8 mouse cellular contexts compared by ENCODE assay signal in the genomic region with DNA sequence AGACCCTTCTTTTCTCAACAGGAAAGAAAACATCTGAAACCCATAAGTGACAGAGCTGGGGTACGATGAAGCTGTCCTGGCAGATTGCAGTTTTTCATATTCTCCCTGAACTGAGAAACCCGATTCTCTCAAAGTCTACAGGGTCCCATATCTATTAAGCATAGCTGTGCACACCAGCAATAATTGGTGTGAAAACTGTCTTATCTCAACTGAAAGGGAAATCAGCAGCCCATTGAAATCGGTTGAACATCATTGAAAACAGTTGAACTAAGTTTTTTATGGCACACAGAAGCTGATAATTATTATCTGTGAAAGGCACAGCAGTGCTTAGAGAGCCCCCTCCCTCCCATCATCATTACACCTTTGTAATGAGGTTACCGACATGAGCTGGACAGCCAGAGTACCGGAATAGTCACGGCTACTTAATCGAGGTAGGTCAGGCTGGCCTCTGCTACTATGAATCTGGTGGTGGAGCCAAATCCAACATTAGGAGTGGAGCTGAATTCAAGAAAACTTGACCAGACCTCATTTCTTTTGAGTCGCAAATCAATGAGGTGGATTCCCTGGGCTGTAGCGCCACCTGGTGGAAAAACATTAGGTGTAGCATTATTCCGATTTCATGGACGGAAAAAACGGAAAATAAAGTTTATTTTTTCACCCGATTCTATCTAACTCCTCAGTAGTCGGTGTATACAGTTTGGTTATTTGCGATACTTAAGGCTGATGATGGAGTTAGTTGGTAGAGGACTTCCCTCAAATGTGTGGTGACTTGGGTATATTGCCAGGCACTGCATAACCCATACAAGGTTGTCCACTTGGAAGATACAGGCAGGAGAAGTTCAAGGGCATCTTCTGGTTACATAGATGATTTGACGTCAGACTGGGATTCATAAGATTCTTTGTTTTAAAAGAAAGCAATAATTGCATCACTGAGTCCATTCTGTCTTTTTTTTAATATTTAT. TPM values are rescaled to one million over a fixed set of nuclear protein-coding genes. Genes with fewer than 3 reads are reported as not detected.
DNase-seq lines count a peak whose midpoint lies in the region; ATAC-seq and TF ChIP-seq lines count a peak whose summit lies in the region.

No protein-coding gene starts in this region.

- peak overlapping the region; percentile 29; the same call in 1 of the 2 replicates for H3K4me2 ChIP-seq in liver, embryonic 11.5 days
- no peak overlapping the region for H3K4me2 ChIP-seq in neural tube, embryonic 11.5 days (ENCODE audit: low read depth)
- H3K4me2 ChIP-seq in stomach, embryonic 16.5 days (ENCODE audit: low read depth, low read length) = peak overlapping the region; percentile 38

- DNase-seq in layer of hippocampus, adult 11-12 months (ENCODE audit: low spot score) = peak; percentile 63
- no peak for DNase-seq in layer of hippocampus, adult 9-10 months (ENCODE audit: low spot score)
- DNase-seq in kidney, adult 9 months = peak; percentile 64
- peak; percentile 68 for DNase-seq in liver, embryonic 11.5 days (ENCODE audit: low spot score)
- peak; percentile 77 for DNase-seq in neural tube, embryonic 11.5 days (ENCODE audit: low spot score)

- H3K36me3 ChIP-seq in liver, embryonic 11.5 days (ENCODE audit: control insufficient read depth, insufficient read depth, low read length) = no peaks in the 10 kb centered on the region
- H3K36me3 ChIP-seq in neural tube, embryonic 11.5 days (ENCODE audit: control insufficient read depth, insufficient read depth, low read length) = no peaks in the 10 kb centered on the region
- no peaks in the 10 kb centered on the region for H3K36me3 ChIP-seq in stomach, embryonic 16.5 days (ENCODE audit: control insufficient read depth, insufficient read depth, low read length)

- ATAC-seq in granulocyte monocyte progenitor cell, adult 5-6 weeks (replicated peaks; ENCODE audit: poor library complexity, severe bottlenecking) = peak; percentile 23
- peak; percentile 45; the same call in 1 of the 2 replicates for ATAC-seq in liver, embryonic 11.5 days (replicated peaks; ENCODE audit: low FRiP score)
- ATAC-seq in neural tube, embryonic 11.5 days (ENCODE audit: insufficient read depth, low FRiP score, low TSS enrichment) = no peak
- no peak for ATAC-seq in stomach, embryonic 16.5 days (ENCODE audit: insufficient read depth, low FRiP score)

- TF ChIP-seq POLR2A in cortical plate, adult 2 months (IDR thresholded peaks at IDR 0.05; ENCODE audit: extremely low read depth, insufficient read depth, low read length) = no peak

- no peak overlapping the region for H3K4me3 ChIP-seq in cortical plate, adult 2 months (ENCODE audit: insufficient read depth, low read length)
- no peak overlapping the region for H3K4me3 ChIP-seq in liver, embryonic 11.5 days (ENCODE audit: low read depth, low read length)
- no peak overlapping the region for H3K4me3 ChIP-seq in neural tube, embryonic 11.5 days (ENCODE audit: low read depth, low read length)
- H3K4me3 ChIP-seq in stomach, embryonic 16.5 days (replicated peaks; ENCODE audit: low read length) = no peak overlapping the region

- H3K4me1 ChIP-seq in cortical plate, adult 2 months (ENCODE audit: control insufficient read depth, insufficient read depth, low read length) = no peaks in the 10 kb centered on the region
- no peaks in the 10 kb centered on the region for H3K4me1 ChIP-seq in liver, embryonic 11.5 days (replicated peaks; ENCODE audit: control insufficient read depth, insufficient read depth, low read length)
- H3K4me1 ChIP-seq in neural tube, embryonic 11.5 days (ENCODE audit: control insufficient read depth, insufficient read depth, low read length) = no peaks in the 10 kb centered on the region
- H3K4me1 ChIP-seq in stomach, embryonic 16.5 days (ENCODE audit: control insufficient read depth, insufficient read depth, low read length) = no peaks in the 10 kb centered on the region

- no peaks in the 10 kb centered on the region for H3K27me3 ChIP-seq in liver, embryonic 11.5 days (replicated peaks; ENCODE audit: control insufficient read depth, insufficient read depth, low read length)
- H3K27me3 ChIP-seq in neural tube, embryonic 11.5 days (ENCODE audit: control insufficient read depth, insufficient read depth, low read length) = no peaks in the 10 kb centered on the region
- H3K27me3 ChIP-seq in stomach, embryonic 16.5 days (ENCODE audit: control insufficient read depth, insufficient read depth, low read length) = no peaks in the 10 kb centered on the region

- H3K27ac ChIP-seq in cortical plate, adult 2 months (ENCODE audit: insufficient read depth, low read length) = no peak overlapping the region
- no peak overlapping the region for H3K27ac ChIP-seq in liver, embryonic 11.5 days (ENCODE audit: low read depth, low read length)
- H3K27ac ChIP-seq in neural tube, embryonic 11.5 days (ENCODE audit: low read depth, low read length) = no peak overlapping the region
- no peak overlapping the region for H3K27ac ChIP-seq in stomach, embryonic 16.5 days (ENCODE audit: low read length)

- no peak overlapping the region for H3K9ac ChIP-seq in liver, embryonic 11.5 days (ENCODE audit: low read depth, low read length)
- no peak overlapping the region for H3K9ac ChIP-seq in neural tube, embryonic 11.5 days (ENCODE audit: low read length)
- H3K9ac ChIP-seq in stomach, embryonic 16.5 days (ENCODE audit: low read length) = peak overlapping the region; percentile 42; the same call in 1 of the 2 replicates

- no peaks in the 10 kb centered on the region for H3K9me3 ChIP-seq in liver, embryonic 11.5 days (ENCODE audit: control insufficient read depth, low read length)
- H3K9me3 ChIP-seq in neural tube, embryonic 11.5 days (ENCODE audit: control insufficient read depth, low read length) = no peaks in the 10 kb centered on the region
- H3K9me3 ChIP-seq in stomach, embryonic 16.5 days (replicated peaks; ENCODE audit: control insufficient read depth, low read length) = no peaks in the 10 kb centered on the region

- peak; percentile 85 for TF ChIP-seq CTCF in cortical plate, adult 2 months (IDR thresholded peaks at IDR 0.05; ENCODE audit: extremely low read depth, insufficient read depth, low read length)

- WGBS in liver, embryonic 11.5 days = 16% methylated on average over 16 of the region's 16 CpGs
- 32% methylated on average over 16 of the region's 16 CpGs for WGBS in neural tube, embryonic 11.5 days
- WGBS in stomach, embryonic 16.5 days = 23% methylated on average over 16 of the region's 16 CpGs

RNA-seq across cellular contexts. Expression of gene Pnrc1, which starts 2.7 kb away (rescaled TPM):
- polyA plus RNA-seq in cortical plate, adult 2 months (2012; rRNA removed) = 40.7 and 44.5 TPM in 2 replicates
- total RNA-seq in granulocyte monocyte progenitor cell, adult 5-6 weeks (2014; fragmentation: Nextera tagmentation) = 48.2 and 55.2 TPM in 2 replicates
- 66.8 and 116 TPM in 2 replicates for total RNA-seq in granulocyte monocyte progenitor cell, adult 5-6 weeks (2017)
- polyA plus RNA-seq in liver, embryonic 11.5 days (2014; fragmentation: Nextera tagmentation; extraction: Ambion mirVana) = 58.7 and 59.0 TPM in 2 replicates
- polyA plus RNA-seq in neural tube, embryonic 11.5 days (2014; fragmentation: Nextera tagmentation; extraction: Ambion mirVana) = 88.8 and 89.0 TPM in 2 replicates
- 57.0 and 61.1 TPM in 2 replicates for polyA plus RNA-seq in stomach, embryonic 16.5 days (2015; fragmentation: Nextera tagmentation; extraction: Ambion mirVana)

RNA-seq across cellular contexts. Expression of gene Rngtt, which starts 17.4 kb away (rescaled TPM):
- polyA plus RNA-seq in cortical plate, adult 2 months (2012; rRNA removed) = 10.3 and 10.6 TPM in 2 replicates
- total RNA-seq in granulocyte monocyte progenitor cell, adult 5-6 weeks (2014; fragmentation: Nextera tagmentation) = 25.7 and 41.5 TPM in 2 replicates
- total RNA-seq in granulocyte monocyte progenitor cell, adult 5-6 weeks (2017) = 39.6 and 45.8 TPM in 2 replicates
- 30.1 and 32.6 TPM in 2 replicates for polyA plus RNA-seq in liver, embryonic 11.5 days (2014; fragmentation: Nextera tagmentation; extraction: Ambion mirVana)
- 35.1 and 36.8 TPM in 2 replicates for polyA plus RNA-seq in neural tube, embryonic 11.5 days (2014; fragmentation: Nextera tagmentation; extraction: Ambion mirVana)
- 19.0 and 22.6 TPM in 2 replicates for polyA plus RNA-seq in stomach, embryonic 16.5 days (2015; fragmentation: Nextera tagmentation; extraction: Ambion mirVana)

Comparison
In these comparisons a context has a peak if more than half of its experiments do, and no peak if none do; other contexts are left out.
1. ATAC-seq: peak in granulocyte monocyte progenitor cell, adult 5-6 weeks (single experiment) and liver, embryonic 11.5 days (single experiment); none in neural tube, embryonic 11.5 days (single experiment) and stomach, embryonic 16.5 days (single experiment).